Mouse (Mus musculus): ENCODE results near the gene Shf.

The Shf gene

GRCm38 (mm10) chr2:122302574-122303241 lies 66.3 kb downstream of the Shf start:
- peak; percentile 70 for DNase-seq (ENCODE audit: low read depth, low spot score)

- DNase-seq (ENCODE audit: low read depth, low spot score): no peak
Measured at GRCm38 (mm10) chr2:122301921-122302573, 66.9 kb downstream of the Shf start.

GRCm38 (mm10) chr2:122301081-122301920 lies 67.7 kb downstream of the Shf start:
- no peak for DNase-seq (ENCODE audit: low read depth, low spot score)

GRCm38 (mm10) chr2:122300656-122301020 lies 68.3 kb downstream of the Shf start:
- no peak for DNase-seq (ENCODE audit: low read depth, low spot score)

- DNase-seq (ENCODE audit: low read depth, low spot score): no peak
Measured at GRCm38 (mm10) chr2:122299911-122300655, 68.9 kb downstream of the Shf start.
